Mouse (Mus musculus) stomach, postnatal 0 days (tissue): ENCODE measurements around the gene Kctd13.

Source experiments
- CTCF ChIP-seq: IDR thresholded peaks from 2 replicates; pipeline ENCODE4 v1.5.1; 2016; ENCODE audit warnings: antibody characterized with exemption, low read depth, mild to moderate bottlenecking, moderate library complexity
- EP300 ChIP-seq: optimal IDR thresholded peaks from 2 replicates; pipeline ENCODE3; 2016; ENCODE audit warnings: antibody characterized with exemption

DNA sequence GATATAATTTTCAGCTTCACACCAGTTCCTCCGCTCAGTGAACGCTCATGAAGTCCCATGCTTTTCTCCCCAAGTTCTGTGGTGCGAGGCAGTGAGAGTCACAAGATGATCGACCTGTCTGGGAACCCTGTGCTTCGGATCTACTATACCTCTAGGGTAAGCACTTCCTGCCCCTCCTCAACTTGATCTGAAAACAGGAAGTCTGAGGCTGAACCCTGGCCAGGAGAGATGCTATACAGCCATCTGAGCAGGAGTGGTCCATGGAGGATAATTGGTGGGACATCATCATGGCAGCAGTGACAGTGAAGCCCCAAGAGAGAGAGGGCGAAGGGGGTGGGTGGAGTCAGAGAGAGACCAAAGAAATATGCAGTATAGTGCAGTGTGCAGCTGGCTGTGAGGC lies 50.2 kb downstream of the Kctd13 start:
- TF ChIP-seq CTCF (no peak), EP300 (no peak)
